Mouse (Mus musculus): ENCODE data around the gene Hapln2.

GRCm38 (mm10) chr3:87987633-87988032, 39.8 kb downstream of the Hapln2 start:
- no peak for TF ChIP-seq CTCF (IDR thresholded peaks at IDR 0.05; ENCODE audit: extremely low read depth, insufficient read depth, insufficient read length, insufficient replicate concordance)
- TF ChIP-seq POLR2A (IDR thresholded peaks at IDR 0.05; ENCODE audit: low read depth, low read length): no peak

All from spleen, adult 2 months (tissue).